Mouse (Mus musculus) small intestine, adult 2 months (tissue): ENCODE results near the gene Mtfr1l. TPM values are rescaled to one million over a fixed set of nuclear protein-coding genes. Genes with fewer than 3 reads are reported as not detected.
A peak's percentile ranks its signal among the peaks of the same experiment; 100 is the strongest.

ENCODE experiments used
- H3K27ac ChIP-seq: fragments of 200-500 bp; 2 replicates; pipeline ENCODE4 v1.5.1; 2012; ENCODE audit warnings: low read depth, low read length, control low read depth, inconsistent platforms; ENCODE audit not compliant: insufficient read depth
- H3K27me3 ChIP-seq: fragments of 200-500 bp; 2 replicates; pipeline ENCODE4 v1.6.1; 2012; ENCODE audit warnings: mild to moderate bottlenecking, moderate library complexity, low read length, inconsistent platforms; ENCODE audit not compliant: control insufficient read depth, insufficient read depth
- H3K36me3 ChIP-seq: fragments of 200-500 bp; 2 replicates; pipeline ENCODE4 v1.6.1; 2012; ENCODE audit warnings: mild to moderate bottlenecking, low read length, control low read depth, inconsistent platforms; ENCODE audit not compliant: control insufficient read depth, insufficient read depth
- H3K4me1 ChIP-seq: fragments of 200-500 bp; 2 replicates; pipeline ENCODE4 v1.6.1; 2012; ENCODE audit warnings: low read length, inconsistent platforms, mixed read lengths; ENCODE audit not compliant: control insufficient read depth, insufficient read depth, insufficient read length
- H3K4me3 ChIP-seq: fragments of 200-500 bp; 2 replicates; pipeline ENCODE4 v1.5.1; 2012; ENCODE audit warnings: low read depth, mild to moderate bottlenecking, control low read depth, inconsistent platforms, low read length, moderate library complexity
- CTCF ChIP-seq: fragments of 200-500 bp; IDR thresholded peaks from 2 replicates; pipeline ENCODE4 v1.5.1; 2012; ENCODE audit warnings: low read depth, mild to moderate bottlenecking, control low read depth, inconsistent platforms, low read length, moderate library complexity, mixed read lengths; ENCODE audit not compliant: insufficient replicate concordance, insufficient read length; ENCODE audit errors: extremely low read depth
- POLR2A ChIP-seq: fragments of 200-500 bp; IDR thresholded peaks from 2 replicates; pipeline ENCODE4 v1.6.1; 2012; ENCODE audit warnings: low read depth, mild to moderate bottlenecking, control low read depth, inconsistent platforms, low read length, moderate library complexity
- WGBS: fragments of 180-500 bp; shearing (Covaris S2); methylation state at CpG from one replicate; pipeline ENCODE4 v1.1.7; 2018; 5-methylcytosine and 5-hydroxymethylcytosine counted together
- polyA plus RNA-seq: library from polyadenylated mRNA; depleted of rRNA; stranded (reverse); fragments of >200 nt; gene quantifications from 2 replicates; pipeline ENCODE4 v1.2.3, GENCODE M21; 2012

Mtfr1l gene
- polyA plus RNA-seq, 1 experiment = 55.7 TPM

DNA sequence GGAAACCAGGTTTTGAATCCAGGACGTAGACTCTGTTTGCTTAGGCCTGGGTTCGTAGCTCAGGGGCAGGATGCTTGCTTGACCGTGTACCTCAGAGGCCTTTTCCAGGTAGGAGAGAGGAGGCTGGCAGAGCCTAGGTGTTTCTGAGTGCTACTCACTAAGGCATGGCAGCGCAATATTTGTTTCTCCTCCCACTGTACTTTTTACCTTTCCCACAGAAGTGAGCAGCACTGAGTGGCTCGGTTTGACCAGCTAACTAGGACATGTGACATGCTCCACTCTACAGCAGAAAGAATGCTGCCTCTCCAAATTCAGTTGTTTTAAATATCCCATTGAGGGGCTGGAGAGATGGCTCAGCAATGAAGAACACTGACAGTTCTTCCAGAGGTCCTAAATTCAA lies 47.0 kb downstream of the Mtfr1l start:
- peaks cover 29% of the 10 kb centered on the region for H3K4me1 ChIP-seq
- no peak for TF ChIP-seq POLR2A
- TF ChIP-seq CTCF = no peak
- no peaks in the 10 kb centered on the region for H3K27me3 ChIP-seq
- H3K27ac ChIP-seq = no peak overlapping the region
- WGBS = 94% methylated on average over 5 of the region's 5 CpGs
- no peaks in the 10 kb centered on the region for H3K36me3 ChIP-seq
- H3K4me3 ChIP-seq = no peak overlapping the region

GRCm38 (mm10) chr4:134485151-134485900 lies 49.9 kb downstream of the Mtfr1l start:
- no peak for TF ChIP-seq CTCF
- no peak for TF ChIP-seq POLR2A
- Histone ChIP-seq H3K4me3 (no peak overlapping the region), H3K27me3 (no peaks in the 10 kb centered on the region), H3K4me1 (peaks cover 33% of the 10 kb centered on the region), H3K36me3 (no peaks in the 10 kb centered on the region), H3K27ac (no peak overlapping the region)
- 76% methylated on average over 5 of the region's 5 CpGs for WGBS

- Histone ChIP-seq H3K36me3 (no peaks in the 10 kb centered on the region), H3K4me1 (peaks cover 24% of the 10 kb centered on the region), H3K27me3 (no peaks in the 10 kb centered on the region), H3K27ac (no peak overlapping the region), H3K4me3 (no peak overlapping the region)
- no peak for TF ChIP-seq CTCF
- 84% methylated on average over 10 of the region's 10 CpGs for WGBS
These were observed 51.0 kb downstream of the Mtfr1l start for GRCm38 (mm10) chr4:134484231-134484630.

GRCm38 (mm10) chr4:134483696-134484095 lies 51.5 kb downstream of the Mtfr1l start:
- WGBS = 68% methylated on average over 6 of the region's 6 CpGs
- Histone ChIP-seq H3K27ac (no peak overlapping the region), H3K36me3 (no peaks in the 10 kb centered on the region), H3K4me3 (no peak overlapping the region), H3K4me1 (peaks cover 23% of the 10 kb centered on the region), H3K27me3 (no peaks in the 10 kb centered on the region)
- no peak for TF ChIP-seq POLR2A
- no peak for TF ChIP-seq CTCF

GRCm38 (mm10) chr4:134483078-134483688 lies 52.0 kb downstream of the Mtfr1l start:
- Histone ChIP-seq H3K27ac (peak overlapping the region; percentile 1; the same call in 1 of the 2 replicates), H3K27me3 (no peaks in the 10 kb centered on the region), H3K4me3 (no peak overlapping the region), H3K36me3 (no peaks in the 10 kb centered on the region), H3K4me1 (peaks cover 23% of the 10 kb centered on the region)
- 66% methylated on average over 6 of the region's 6 CpGs for WGBS
- TF ChIP-seq CTCF = no peak
- TF ChIP-seq POLR2A = no peak

DNA sequence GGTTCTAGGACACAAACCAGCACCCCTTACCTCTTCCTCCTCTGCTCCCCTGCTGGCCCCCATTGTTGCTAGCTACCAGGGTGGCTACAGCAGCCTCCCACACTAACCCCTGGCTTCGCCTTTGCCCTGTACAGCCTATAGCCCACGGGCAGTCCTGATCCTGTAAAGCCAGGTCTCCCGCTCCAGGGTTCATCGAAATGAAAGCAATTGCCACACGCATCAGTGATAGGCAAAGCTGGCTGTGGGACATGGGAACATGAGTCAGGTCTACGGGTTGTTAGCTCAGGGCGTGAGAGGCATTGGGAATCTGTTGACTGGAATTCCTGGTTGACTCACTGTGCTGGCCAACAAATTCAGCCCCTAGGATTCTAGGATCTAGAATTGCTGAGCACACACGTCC lies 52.7 kb downstream of the Mtfr1l start:
- Histone ChIP-seq H3K36me3 (no peaks in the 10 kb centered on the region), H3K27ac (peak overlapping the region; percentile 43; the same call in 1 of the 2 replicates), H3K4me1 (peaks cover 23% of the 10 kb centered on the region), H3K4me3 (no peak overlapping the region; the same call in 1 of the 2 replicates), H3K27me3 (no peaks in the 10 kb centered on the region)
- no peak for TF ChIP-seq POLR2A
- 0 out of 2 replicates have a peak, but pooled peaks have one; percentile 5 for TF ChIP-seq CTCF
- WGBS = 32% methylated on average over 8 of the region's 8 CpGs

GRCm38 (mm10) chr4:134481270-134481669 lies 53.9 kb downstream of the Mtfr1l start:
- WGBS = 67% methylated on average over 6 of the region's 6 CpGs
- Histone ChIP-seq H3K4me1 (peaks cover 23% of the 10 kb centered on the region), H3K27me3 (no peaks in the 10 kb centered on the region), H3K36me3 (no peaks in the 10 kb centered on the region), H3K4me3 (no peak overlapping the region), H3K27ac (no peak overlapping the region)
- TF ChIP-seq POLR2A = no peak
- TF ChIP-seq CTCF = no peak
